Mouse (Mus musculus): ENCODE data around the gene Mboat7. TPM values are rescaled to one million over a fixed set of nuclear protein-coding genes. Genes with fewer than 3 reads are reported as not detected.
A peak's percentile ranks its signal among the peaks of the same experiment; 100 is the strongest.

Mboat7 gene
- total RNA-seq, 1 experiment: 34.4 TPM

GRCm38 (mm10) chr7:3646641-3647040 is 46.7 kb downstream of the Mboat7 start:
- TF ChIP-seq ZNF384 (IDR thresholded peaks at IDR 0.05; ENCODE audit: low read depth, low read length): no peak
- TF ChIP-seq CHD2 (IDR thresholded peaks at IDR 0.05; ENCODE audit: low read depth, low read length): no peak
- TF ChIP-seq ZC3H11A (IDR thresholded peaks at IDR 0.05; ENCODE audit: borderline replicate concordance, low read depth, low read length): no peak
- no peak for TF ChIP-seq MAFK (IDR thresholded peaks at IDR 0.05; ENCODE audit: insufficient read depth, low read depth, low read length)
- no peak for TF ChIP-seq HCFC1 (IDR thresholded peaks at IDR 0.05; ENCODE audit: borderline replicate concordance, insufficient read depth, low read length)
- Histone ChIP-seq H3K9me3 (ENCODE audit: control insufficient read depth, insufficient read depth, low read depth, low read length) (no peaks in the 10 kb centered on the region), H3K9ac (ENCODE audit: insufficient read depth, low read depth, low read length, poor library complexity, severe bottlenecking) (peak overlapping the region; percentile 98), H3K4me3 (ENCODE audit: insufficient read depth in 1 of 2, low read depth in 1 of 2, low read length in 2 of 2, poor library complexity in 1 of 2, severe bottlenecking in 1 of 2) (peak overlapping the region; percentile 90 to 93), H3K4me1 (ENCODE audit: control insufficient read depth in 2 of 2, insufficient read depth in 2 of 2, low read length in 2 of 2, poor library complexity in 1 of 2) (peaks cover 2 to 14% of the 10 kb centered on the region in 2 experiments; a peak in 2 of 4 replicates), H3K27ac (ENCODE audit: insufficient read depth, low read depth, low read length, poor library complexity, severe bottlenecking) (no peak overlapping the region), H3K36me3 (ENCODE audit: control insufficient read depth, insufficient read depth, low read length, poor library complexity, severe bottlenecking) (peaks cover 24% of the 10 kb centered on the region)
- DNase-seq (ENCODE audit: low read depth, low spot score): no peak
- in situ Hi-C loops (cut with MboI; ENCODE audit: low sequenced_read_pairs in 2 of 2, unreplicated experiment in 2 of 2): no loop called here

- in situ Hi-C loops (cut with MboI; ENCODE audit: low sequenced_read_pairs in 2 of 2, unreplicated experiment in 2 of 2): no loop called here
- Histone ChIP-seq H3K4me3 (ENCODE audit: insufficient read depth in 1 of 2, low read depth in 1 of 2, low read length in 2 of 2, poor library complexity in 1 of 2, severe bottlenecking in 1 of 2) (peak overlapping the region; percentile 90 to 93), H3K4me1 (ENCODE audit: control insufficient read depth in 2 of 2, insufficient read depth in 2 of 2, low read length in 2 of 2, poor library complexity in 1 of 2) (peaks cover 2 to 14% of the 10 kb centered on the region in 2 experiments; a peak in 2 of 4 replicates), H3K36me3 (ENCODE audit: control insufficient read depth, insufficient read depth, low read length, poor library complexity, severe bottlenecking) (peaks cover 24% of the 10 kb centered on the region), H3K9me3 (ENCODE audit: control insufficient read depth, insufficient read depth, low read depth, low read length) (no peaks in the 10 kb centered on the region), H3K27ac (ENCODE audit: insufficient read depth, low read depth, low read length, poor library complexity, severe bottlenecking) (no peak overlapping the region), H3K9ac (ENCODE audit: insufficient read depth, low read depth, low read length, poor library complexity, severe bottlenecking) (peak overlapping the region; percentile 98)
- no peak for TF ChIP-seq CHD2 (IDR thresholded peaks at IDR 0.05; ENCODE audit: low read depth, low read length)
- no peak for TF ChIP-seq ZC3H11A (IDR thresholded peaks at IDR 0.05; ENCODE audit: borderline replicate concordance, low read depth, low read length)
- no peak for TF ChIP-seq HCFC1 (IDR thresholded peaks at IDR 0.05; ENCODE audit: borderline replicate concordance, insufficient read depth, low read length)
- no peak for TF ChIP-seq ZNF384 (IDR thresholded peaks at IDR 0.05; ENCODE audit: low read depth, low read length)
- TF ChIP-seq MAFK (IDR thresholded peaks at IDR 0.05; ENCODE audit: insufficient read depth, low read depth, low read length): no peak
- DNase-seq (ENCODE audit: low read depth, low spot score): no peak
Measured at GRCm38 (mm10) chr7:3646188-3646587, 47.1 kb downstream of the Mboat7 start.

GRCm38 (mm10) chr7:3645488-3646025 is 47.8 kb downstream of the Mboat7 start:
- Histone ChIP-seq H3K4me3 (ENCODE audit: insufficient read depth in 1 of 2, low read depth in 1 of 2, low read length in 2 of 2, poor library complexity in 1 of 2, severe bottlenecking in 1 of 2) (peak overlapping the region; percentile 90 to 93), H3K4me1 (ENCODE audit: control insufficient read depth in 2 of 2, insufficient read depth in 2 of 2, low read length in 2 of 2, poor library complexity in 1 of 2) (peaks cover 2 to 14% of the 10 kb centered on the region in 2 experiments; a peak in 2 of 4 replicates), H3K27ac (ENCODE audit: insufficient read depth, low read depth, low read length, poor library complexity, severe bottlenecking) (peak overlapping the region; percentile 92), H3K36me3 (ENCODE audit: control insufficient read depth, insufficient read depth, low read length, poor library complexity, severe bottlenecking) (peaks cover 24% of the 10 kb centered on the region), H3K9ac (ENCODE audit: insufficient read depth, low read depth, low read length, poor library complexity, severe bottlenecking) (peak overlapping the region; percentile 98), H3K9me3 (ENCODE audit: control insufficient read depth, insufficient read depth, low read depth, low read length) (no peaks in the 10 kb centered on the region)
- TF ChIP-seq ZNF384 (IDR thresholded peaks at IDR 0.05; ENCODE audit: low read depth, low read length): peak; percentile 98
- no peak for TF ChIP-seq CHD2 (IDR thresholded peaks at IDR 0.05; ENCODE audit: low read depth, low read length)
- no peak for DNase-seq (ENCODE audit: low read depth, low spot score)
- in situ Hi-C loops (cut with MboI; ENCODE audit: low sequenced_read_pairs in 2 of 2, unreplicated experiment in 2 of 2): no loop called here

GRCm38 (mm10) chr7:3644672-3645487 is 48.4 kb downstream of the Mboat7 start, which contains the start of gene Cnot3:
Gene Cnot3, plus strand, starts transcription at chr7:3645268.
- in situ Hi-C loops (cut with MboI; ENCODE audit: low sequenced_read_pairs in 2 of 2, unreplicated experiment in 2 of 2): no loop called here
- H3K4me1 ChIP-seq (ENCODE audit: control insufficient read depth in 2 of 2, insufficient read depth in 2 of 2, low read length in 2 of 2, poor library complexity in 1 of 2): peaks cover 2 to 14% of the 10 kb centered on the region in 2 experiments; a peak in 2 of 4 replicates
- peak within 1 kb of the TSS; percentile 90 to 93 for H3K4me3 ChIP-seq (ENCODE audit: insufficient read depth in 1 of 2, low read depth in 1 of 2, low read length in 2 of 2, poor library complexity in 1 of 2, severe bottlenecking in 1 of 2)
- H3K36me3 ChIP-seq (ENCODE audit: control insufficient read depth, insufficient read depth, low read length, poor library complexity, severe bottlenecking): peaks cover 27% of the 10 kb centered on the region
- H3K9me3 ChIP-seq (ENCODE audit: control insufficient read depth, insufficient read depth, low read depth, low read length): no peaks in the 10 kb centered on the region
- DNase-seq (ENCODE audit: low read depth, low spot score): peak; percentile 99
- H3K9ac ChIP-seq (ENCODE audit: insufficient read depth, low read depth, low read length, poor library complexity, severe bottlenecking): peak within 1 kb of the TSS; percentile 98
- peak within 1 kb of the TSS; percentile 92 for H3K27ac ChIP-seq (ENCODE audit: insufficient read depth, low read depth, low read length, poor library complexity, severe bottlenecking)
- TF ChIP-seq ZC3H11A (IDR thresholded peaks at IDR 0.05; ENCODE audit: borderline replicate concordance, low read depth, low read length) (no peak), MAFK (IDR thresholded peaks at IDR 0.05; ENCODE audit: insufficient read depth, low read depth, low read length) (no peak), CHD2 (IDR thresholded peaks at IDR 0.05; ENCODE audit: low read depth, low read length) (peak; percentile 96), HCFC1 (IDR thresholded peaks at IDR 0.05; ENCODE audit: borderline replicate concordance, insufficient read depth, low read length) (peak; percentile 55; the same call in 1 of the 2 replicates), ZNF384 (IDR thresholded peaks at IDR 0.05; ENCODE audit: low read depth, low read length) (no peak)
